Mouse (Mus musculus): Measurements from ENCODE around the gene Tmem52b. TPM values are rescaled to one million over a fixed set of nuclear protein-coding genes. Genes with fewer than 3 reads are reported as not detected.

Tmem52b gene
- polyA plus RNA-seq, 1 experiment = not detected

DNA sequence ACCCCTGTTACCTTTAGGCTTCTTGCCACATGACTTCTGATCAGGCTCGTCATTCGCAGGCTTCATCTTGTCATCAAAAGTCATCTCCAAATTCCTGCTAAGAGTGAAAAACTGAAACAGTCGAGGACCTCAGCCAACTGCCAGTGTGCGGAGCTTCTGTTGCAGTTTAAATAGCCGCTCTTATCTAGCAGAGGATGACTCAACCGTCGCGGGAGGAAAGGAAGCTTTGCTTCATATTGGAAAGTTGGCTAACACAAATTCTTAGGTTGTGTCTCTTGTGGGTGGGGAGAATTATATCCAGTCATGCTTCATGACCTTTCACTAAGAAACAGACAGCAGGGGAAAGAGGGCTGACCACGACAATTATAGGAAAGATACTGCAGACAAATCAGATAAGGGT lies 5.3 kb upstream of the Tmem52b start, which contains the start of gene Olr1:
Olr1 (minus strand) TSS at position 142 of the 400 bp plus-strand sequence.
- Histone ChIP-seq H3K4me1 (ENCODE audit: control insufficient read depth, insufficient read depth, low read length) (0 out of 2 replicates have a peak, but pooled peaks cover 4% of the 10 kb centered on the region), H3K4me3 (ENCODE audit: insufficient read depth, low read length) (no peak within 1 kb of the TSS), H3K27ac (ENCODE audit: insufficient read depth, low read depth, low read length) (no peak within 1 kb of the TSS)
- no peak for TF ChIP-seq POLR2A (IDR thresholded peaks at IDR 0.05; ENCODE audit: borderline replicate concordance, low read depth, low read length)
- TF ChIP-seq CTCF (IDR thresholded peaks at IDR 0.05; ENCODE audit: low read depth, low read length) = no peak

DNA sequence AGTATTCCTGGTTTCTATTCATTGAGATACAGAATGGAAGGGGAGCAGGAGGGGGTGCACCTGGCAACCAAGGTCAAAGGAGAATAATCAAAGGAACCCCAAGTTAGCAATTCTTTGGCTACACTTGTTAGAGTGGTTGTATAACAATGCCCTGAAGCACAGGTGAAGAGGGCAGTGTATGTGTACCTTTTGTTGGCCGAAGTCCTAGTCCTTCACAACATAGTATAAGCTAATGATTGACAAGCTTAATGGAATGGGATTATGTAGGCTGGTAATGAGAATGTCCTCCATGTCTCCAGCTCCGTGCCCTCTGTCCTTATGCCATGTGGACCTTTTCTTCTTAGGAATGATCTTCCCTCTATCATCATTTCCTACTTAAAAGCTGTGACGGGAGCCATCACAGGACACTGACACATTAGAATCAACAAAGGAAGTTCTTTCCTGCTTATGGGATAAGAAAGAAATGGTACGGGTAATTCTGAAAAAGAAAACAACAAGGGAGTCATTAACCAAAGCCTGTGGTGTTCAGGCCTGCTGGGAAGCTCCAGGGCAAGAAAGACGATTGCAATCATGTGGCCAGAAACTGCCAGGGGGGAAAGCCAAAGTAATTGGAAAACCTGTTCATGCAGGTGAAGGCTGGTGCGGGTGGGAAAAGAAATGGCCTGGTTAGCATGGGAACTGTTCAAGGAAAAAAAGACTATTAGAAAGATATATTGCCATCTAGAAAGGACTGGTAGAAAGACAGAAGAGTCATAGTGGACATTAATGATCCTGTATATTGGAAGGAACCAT lies 2.0 kb upstream of the Tmem52b start:
- H3K27ac ChIP-seq (ENCODE audit: insufficient read depth, low read depth, low read length) = no peak overlapping the region
- no peak for TF ChIP-seq POLR2A (IDR thresholded peaks at IDR 0.05; ENCODE audit: borderline replicate concordance, low read depth, low read length)
- TF ChIP-seq CTCF (IDR thresholded peaks at IDR 0.05; ENCODE audit: low read depth, low read length) = no peak
- H3K4me3 ChIP-seq (ENCODE audit: insufficient read depth, low read length) = no peak overlapping the region
- H3K4me1 ChIP-seq (ENCODE audit: control insufficient read depth, insufficient read depth, low read length) = peaks cover 14% of the 10 kb centered on the region

DNA sequence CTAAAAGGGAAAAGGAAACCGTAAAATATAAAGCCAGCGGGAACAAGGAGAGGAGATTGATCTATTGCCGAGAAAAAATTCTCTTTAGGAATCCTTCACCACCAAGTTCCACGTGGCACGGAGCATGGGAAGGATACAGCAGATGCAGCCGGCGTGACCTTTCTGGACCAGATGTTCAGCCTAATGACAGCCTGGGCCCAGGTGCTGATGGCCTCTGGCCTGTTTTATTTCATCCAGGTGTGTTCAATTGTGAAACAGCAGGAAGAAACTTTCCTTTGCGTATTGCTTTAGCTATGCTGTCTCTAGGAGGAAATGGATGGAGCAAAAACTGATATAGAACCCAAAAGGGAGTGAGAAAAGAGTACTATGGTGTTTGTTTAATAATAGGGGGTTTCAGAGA lies 513 bp downstream of the Tmem52b start:
- no peak overlapping the region for H3K27ac ChIP-seq (ENCODE audit: insufficient read depth, low read depth, low read length)
- no peak overlapping the region for H3K4me3 ChIP-seq (ENCODE audit: insufficient read depth, low read length)
- H3K4me1 ChIP-seq (ENCODE audit: control insufficient read depth, insufficient read depth, low read length) = peaks cover 10% of the 10 kb centered on the region
- TF ChIP-seq POLR2A (IDR thresholded peaks at IDR 0.05; ENCODE audit: borderline replicate concordance, low read depth, low read length) = no peak
- TF ChIP-seq CTCF (IDR thresholded peaks at IDR 0.05; ENCODE audit: low read depth, low read length) = no peak

DNA sequence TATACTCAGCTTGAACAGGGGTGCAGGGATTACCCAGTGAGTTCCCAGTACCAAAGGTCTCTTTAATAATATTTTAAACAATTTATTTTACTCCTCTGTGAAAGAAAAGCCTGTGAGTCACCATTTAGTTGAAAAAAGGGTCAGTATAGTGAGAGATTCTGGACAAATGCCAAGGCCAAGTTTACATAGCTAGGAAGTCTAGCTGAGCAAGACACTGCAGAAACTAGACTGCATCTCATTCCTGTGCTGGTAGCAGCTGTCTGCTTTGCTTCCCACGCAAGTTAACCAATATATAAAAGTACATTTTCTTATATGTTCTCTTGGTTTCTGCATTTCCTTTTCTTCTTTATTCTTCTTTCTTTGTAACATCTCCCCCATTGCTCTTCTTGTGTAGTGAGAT lies 1.1 kb downstream of the Tmem52b start:
- Histone ChIP-seq H3K27ac (ENCODE audit: insufficient read depth, low read depth, low read length) (no peak overlapping the region), H3K4me1 (ENCODE audit: control insufficient read depth, insufficient read depth, low read length) (peaks cover 10% of the 10 kb centered on the region), H3K4me3 (ENCODE audit: insufficient read depth, low read length) (no peak overlapping the region)
- TF ChIP-seq POLR2A (IDR thresholded peaks at IDR 0.05; ENCODE audit: borderline replicate concordance, low read depth, low read length) (no peak), CTCF (IDR thresholded peaks at IDR 0.05; ENCODE audit: low read depth, low read length) (no peak)

DNA sequence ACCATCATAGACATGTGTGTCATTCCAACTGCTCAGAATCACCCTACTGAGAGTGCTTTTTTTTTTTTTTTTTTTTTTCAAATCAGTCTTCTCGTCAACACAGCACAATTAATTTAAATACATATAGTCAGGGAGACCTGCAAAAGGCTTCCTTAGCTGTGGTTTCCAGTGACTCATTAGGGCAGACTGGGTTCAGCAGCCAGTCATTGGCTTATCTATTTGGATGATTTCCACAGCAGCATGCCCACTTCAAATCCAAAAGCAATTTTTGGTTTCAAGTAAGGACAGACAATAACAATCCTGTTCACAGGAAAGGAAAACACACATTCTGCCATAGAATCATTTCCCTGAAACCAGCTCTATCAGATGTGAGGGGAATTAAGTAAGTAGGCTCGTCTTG lies 2.0 kb downstream of the Tmem52b start:
- no peak overlapping the region for H3K4me3 ChIP-seq (ENCODE audit: insufficient read depth, low read length)
- TF ChIP-seq CTCF (IDR thresholded peaks at IDR 0.05; ENCODE audit: low read depth, low read length) = no peak
- no peak for TF ChIP-seq POLR2A (IDR thresholded peaks at IDR 0.05; ENCODE audit: borderline replicate concordance, low read depth, low read length)
- H3K4me1 ChIP-seq (ENCODE audit: control insufficient read depth, insufficient read depth, low read length) = peaks cover 10% of the 10 kb centered on the region
- no peak overlapping the region for H3K27ac ChIP-seq (ENCODE audit: insufficient read depth, low read depth, low read length)

DNA sequence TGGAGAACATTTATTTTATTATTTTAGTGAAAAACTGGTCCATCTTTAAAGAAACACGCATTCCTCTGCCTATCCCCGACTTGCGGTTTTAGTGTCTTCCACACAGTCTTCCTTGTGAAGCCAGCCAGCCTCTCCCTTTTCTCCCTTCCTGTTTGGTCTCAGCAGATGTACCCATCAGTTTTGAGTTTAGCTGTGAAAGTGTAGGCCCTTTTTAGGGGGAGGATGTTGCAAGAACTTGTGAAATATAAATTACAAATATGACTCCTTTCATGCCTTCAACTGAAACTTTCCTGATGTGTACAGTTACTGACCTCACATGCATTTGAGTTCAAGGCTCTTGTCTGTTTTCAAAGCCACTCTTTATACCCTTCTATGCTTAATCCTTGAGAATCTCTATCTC lies 2.7 kb downstream of the Tmem52b start:
- Histone ChIP-seq H3K27ac (ENCODE audit: insufficient read depth, low read depth, low read length) (no peak overlapping the region), H3K4me1 (ENCODE audit: control insufficient read depth, insufficient read depth, low read length) (peaks cover 10% of the 10 kb centered on the region), H3K4me3 (ENCODE audit: insufficient read depth, low read length) (no peak overlapping the region)
- TF ChIP-seq POLR2A (IDR thresholded peaks at IDR 0.05; ENCODE audit: borderline replicate concordance, low read depth, low read length) (no peak), CTCF (IDR thresholded peaks at IDR 0.05; ENCODE audit: low read depth, low read length) (no peak)

DNA sequence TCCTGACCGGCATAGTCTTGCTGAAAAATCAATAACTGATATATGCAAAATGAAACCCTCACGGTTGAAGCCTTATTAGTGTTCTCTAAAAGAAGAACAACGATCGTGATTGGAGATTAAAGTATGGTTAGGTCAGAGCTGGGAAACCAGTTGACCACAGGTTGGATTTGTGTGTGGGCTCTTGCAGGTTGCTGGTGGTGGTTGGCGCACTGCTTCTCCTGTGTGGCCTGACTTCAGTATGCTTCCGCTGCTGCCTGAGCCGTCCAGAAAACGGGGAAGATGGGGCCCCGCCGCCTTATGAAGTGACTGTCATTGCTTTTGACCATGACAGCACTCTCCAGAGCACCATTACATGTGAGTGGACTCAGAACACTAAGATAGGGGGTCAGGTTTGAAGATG lies 4.0 kb downstream of the Tmem52b start:
- Histone ChIP-seq H3K27ac (ENCODE audit: insufficient read depth, low read depth, low read length) (no peak overlapping the region), H3K4me3 (ENCODE audit: insufficient read depth, low read length) (no peak overlapping the region), H3K4me1 (ENCODE audit: control insufficient read depth, insufficient read depth, low read length) (peaks cover 10% of the 10 kb centered on the region)
- TF ChIP-seq CTCF (IDR thresholded peaks at IDR 0.05; ENCODE audit: low read depth, low read length) (no peak), POLR2A (IDR thresholded peaks at IDR 0.05; ENCODE audit: borderline replicate concordance, low read depth, low read length) (no peak)

DNA sequence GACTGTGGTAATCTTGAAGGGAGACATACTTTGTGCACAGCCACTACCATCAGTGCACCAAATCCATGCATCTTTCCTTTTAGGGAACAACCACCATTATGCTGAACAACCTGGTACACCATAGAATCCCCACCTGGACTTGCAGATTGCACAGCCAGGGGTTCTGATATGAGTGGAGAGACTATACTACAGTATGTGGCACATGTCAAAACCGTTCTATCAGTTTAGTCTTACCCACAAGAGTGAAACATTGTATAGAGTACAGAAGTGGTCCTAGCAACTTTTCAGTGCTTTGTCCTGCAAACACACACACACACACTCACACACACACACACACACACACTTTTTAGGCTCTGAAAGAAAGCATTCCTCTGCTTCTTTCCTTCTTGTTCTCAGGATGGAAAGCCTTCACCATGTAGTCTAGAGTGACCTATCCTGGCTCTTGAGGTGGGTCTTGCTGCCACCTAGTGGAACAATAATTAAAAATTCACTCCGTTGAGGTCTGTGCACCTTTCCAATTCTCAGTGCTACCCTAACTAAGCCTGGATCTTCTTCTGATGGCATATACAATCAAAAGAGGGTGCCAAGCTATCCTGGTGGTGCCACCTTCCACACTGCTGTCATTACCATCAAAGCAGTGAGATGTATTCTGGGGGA lies 5.5 kb downstream of the Tmem52b start:
- H3K4me3 ChIP-seq (ENCODE audit: insufficient read depth, low read length) = no peak overlapping the region

DNA sequence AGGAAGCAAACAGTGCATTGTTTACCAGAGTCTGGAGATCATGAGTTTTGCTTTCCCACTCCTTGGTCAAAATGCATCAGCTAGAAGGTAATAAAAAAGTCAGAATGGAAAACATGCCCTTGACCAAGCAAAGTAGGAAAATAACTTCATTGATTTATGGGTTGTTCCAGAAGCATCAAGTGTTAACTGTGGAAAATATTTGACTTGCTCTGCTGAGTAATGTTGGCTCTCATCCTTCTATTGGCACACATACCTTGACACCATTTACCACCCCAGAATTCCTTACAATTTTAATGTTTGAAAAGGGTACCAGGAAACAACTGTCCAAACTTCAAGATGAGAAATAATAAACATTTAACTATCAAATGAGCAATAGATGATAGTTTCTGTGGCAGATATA lies 13.7 kb downstream of the Tmem52b start:
- Histone ChIP-seq H3K4me1 (ENCODE audit: control insufficient read depth, insufficient read depth, low read length) (no peaks in the 10 kb centered on the region), H3K27ac (ENCODE audit: insufficient read depth, low read depth, low read length) (no peak overlapping the region), H3K4me3 (ENCODE audit: insufficient read depth, low read length) (no peak overlapping the region)
- TF ChIP-seq CTCF (IDR thresholded peaks at IDR 0.05; ENCODE audit: low read depth, low read length) = no peak
- no peak for TF ChIP-seq POLR2A (IDR thresholded peaks at IDR 0.05; ENCODE audit: borderline replicate concordance, low read depth, low read length)

More for the DNA sequence above, 5.5 kb downstream of the Tmem52b start:
- TF ChIP-seq CTCF (IDR thresholded peaks at IDR 0.05; ENCODE audit: low read depth, low read length) (no peak), POLR2A (IDR thresholded peaks at IDR 0.05; ENCODE audit: borderline replicate concordance, low read depth, low read length) (no peak)
- Histone ChIP-seq H3K27ac (ENCODE audit: insufficient read depth, low read depth, low read length) (no peak overlapping the region), H3K4me1 (ENCODE audit: control insufficient read depth, insufficient read depth, low read length) (peaks cover 10% of the 10 kb centered on the region)

DNA sequence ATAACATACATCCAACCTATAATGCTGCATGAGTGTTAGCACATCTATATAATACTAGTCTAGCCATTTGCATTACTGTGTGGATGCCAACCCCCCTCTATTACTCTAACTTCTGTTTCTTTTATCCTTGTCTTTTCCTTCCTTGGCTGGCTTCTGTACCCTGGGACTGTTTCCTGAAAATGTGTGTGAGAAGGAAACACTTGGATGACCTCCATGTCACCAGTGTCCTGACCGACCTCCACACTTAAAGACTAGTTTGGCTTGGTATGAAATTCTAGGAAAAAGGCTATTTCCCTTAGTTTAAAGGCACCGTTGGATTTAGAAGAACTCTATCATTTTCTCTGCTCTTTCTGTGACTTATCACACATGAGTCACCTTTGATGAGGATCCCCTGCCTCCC lies 15.1 kb downstream of the Tmem52b start:
- H3K27ac ChIP-seq (ENCODE audit: insufficient read depth, low read depth, low read length) = no peak overlapping the region
- peaks cover 4% of the 10 kb centered on the region for H3K4me1 ChIP-seq (ENCODE audit: control insufficient read depth, insufficient read depth, low read length)
- no peak for TF ChIP-seq POLR2A (IDR thresholded peaks at IDR 0.05; ENCODE audit: borderline replicate concordance, low read depth, low read length)
- no peak for TF ChIP-seq CTCF (IDR thresholded peaks at IDR 0.05; ENCODE audit: low read depth, low read length)
- no peak overlapping the region for H3K4me3 ChIP-seq (ENCODE audit: insufficient read depth, low read length)

Measured in bone marrow macrophage, adult 2 months (primary cell).